Mouse (Mus musculus) frontal cortex, postnatal 10 days (tissue): ENCODE measurements around the gene Hmx1.

Source experiments
- DNase-seq, 2 experiments: peaks; one replicate each; pipeline ENCODE4 v3.0.0; 2022; ENCODE audit warnings: low spot score in 2 of 2, mixed read lengths in 1 of 2

Hmx1 gene

GRCm38 (mm10) chr5:35388491-35389111, at the start of gene Hmx1:
Gene Hmx1, plus strand, starts transcription at chr5:35389108.
- no peak for DNase-seq

- no peak for DNase-seq
These were observed 43.8 kb upstream of the Hmx1 start for GRCm38 (mm10) chr5:35345084-35345483.

GRCm38 (mm10) chr5:35348794-35349193, 40.1 kb upstream of the Hmx1 start:
- peak; percentile 61 to 74 for DNase-seq

- no peak for DNase-seq
These were observed 31.1 kb upstream of the Hmx1 start for GRCm38 (mm10) chr5:35357544-35358440.

GRCm38 (mm10) chr5:35361570-35362284, 27.2 kb upstream of the Hmx1 start:
- DNase-seq: peak; percentile 85 to 92

- no peak for DNase-seq
These were observed 22.5 kb upstream of the Hmx1 start for GRCm38 (mm10) chr5:35366241-35367032.

- DNase-seq: no peak
These were observed 20.0 kb upstream of the Hmx1 start for GRCm38 (mm10) chr5:35368916-35369315.

- DNase-seq: no peak
These were observed 9.8 kb upstream of the Hmx1 start for GRCm38 (mm10) chr5:35379066-35379465.

- peak in 1 of 2 experiments; percentile 41 for DNase-seq
These were observed 9.1 kb upstream of the Hmx1 start for GRCm38 (mm10) chr5:35379815-35380214.

GRCm38 (mm10) chr5:35387834-35388490, 946 bp upstream of the Hmx1 start:
- DNase-seq: no peak

GRCm38 (mm10) chr5:35389441-35389840, 533 bp downstream of the Hmx1 start:
- DNase-seq: no peak

- no peak for DNase-seq
These were observed 1.0 kb downstream of the Hmx1 start for GRCm38 (mm10) chr5:35389915-35390314.

- DNase-seq: no peak
These were observed 2.1 kb downstream of the Hmx1 start for GRCm38 (mm10) chr5:35390848-35391655.

GRCm38 (mm10) chr5:35391656-35392333, 2.9 kb downstream of the Hmx1 start:
- no peak for DNase-seq

GRCm38 (mm10) chr5:35392334-35392695, 3.4 kb downstream of the Hmx1 start:
- DNase-seq: no peak

- no peak for DNase-seq
These were observed 6.9 kb downstream of the Hmx1 start for GRCm38 (mm10) chr5:35395566-35396440.

- no peak for DNase-seq
These were observed 8.2 kb downstream of the Hmx1 start for GRCm38 (mm10) chr5:35396976-35397641.
